Mouse (Mus musculus): ENCODE results near the gene Hspa4. TPM values are rescaled to one million over a fixed set of nuclear protein-coding genes. Genes with fewer than 3 reads are reported as not detected.

Hspa4 gene
- total and polyA plus RNA-seq, 3 experiments, result 55.9 to 391 (median 279) TPM

GRCm38 (mm10) chr11:53260556-53260955 lies 39.7 kb downstream of the Hspa4 start:
- peaks cover 88% of the 10 kb centered on the region for H3K36me3 ChIP-seq (replicated peaks)
- ATAC-seq (ENCODE audit: extremely low read depth, insufficient number of reproducible peaks, low FRiP score, poor library complexity, severe bottlenecking), result no peak
- no peaks in the 10 kb centered on the region for H3K9me3 ChIP-seq (replicated peaks)
- TF ChIP-seq GATA1 (IDR thresholded peaks at IDR 0.05; ENCODE audit: borderline replicate concordance, low read length) (no peak), GATA2 (IDR thresholded peaks at IDR 0.05; ENCODE audit: borderline replicate concordance, low read depth, low read length) (no peak)
- no peak for DNase-seq (ENCODE audit: low spot score)
- H3K27me3 ChIP-seq (ENCODE audit: insufficient read depth, low read length), result no peaks in the 10 kb centered on the region
- H3K4me3 ChIP-seq (ENCODE audit: low read depth, low read length), result no peak overlapping the region
- peaks cover 39% of the 10 kb centered on the region for H3K4me1 ChIP-seq (ENCODE audit: insufficient read depth, low read depth, low read length)

GRCm38 (mm10) chr11:53260056-53260455 lies 40.2 kb downstream of the Hspa4 start:
- H3K4me3 ChIP-seq (ENCODE audit: low read depth, low read length), result no peak overlapping the region
- TF ChIP-seq TAL1 (conservative IDR thresholded peaks at IDR 0.05; ENCODE audit: low read depth, low read length) (no peak), GATA1 (IDR thresholded peaks at IDR 0.05; ENCODE audit: borderline replicate concordance, low read length) (no peak), POLR2AphosphoS5 (IDR thresholded peaks at IDR 0.05; ENCODE audit: insufficient replicate concordance, low read depth, low read length) (no peak), GATA2 (IDR thresholded peaks at IDR 0.05; ENCODE audit: borderline replicate concordance, low read depth, low read length) (no peak), CTCF (IDR thresholded peaks at IDR 0.05; ENCODE audit: low read depth, low read length) (no peak)
- peaks cover 83% of the 10 kb centered on the region for H3K36me3 ChIP-seq (replicated peaks)
- DNase-seq (ENCODE audit: low spot score) (no peak), ATAC-seq (ENCODE audit: extremely low read depth, insufficient number of reproducible peaks, low FRiP score, poor library complexity, severe bottlenecking) (no peak)
- H3K27me3 ChIP-seq (ENCODE audit: insufficient read depth, low read length), result no peaks in the 10 kb centered on the region
- peaks cover 39% of the 10 kb centered on the region for H3K4me1 ChIP-seq (ENCODE audit: insufficient read depth, low read depth, low read length)
- H3K9me3 ChIP-seq (replicated peaks), result no peaks in the 10 kb centered on the region

GRCm38 (mm10) chr11:53259047-53259632 lies 41.1 kb downstream of the Hspa4 start:
- Histone ChIP-seq H3K9me3 (replicated peaks) (no peaks in the 10 kb centered on the region), H3K27me3 (ENCODE audit: insufficient read depth, low read length) (no peaks in the 10 kb centered on the region), H3K4me1 (ENCODE audit: insufficient read depth, low read depth, low read length) (peaks cover 39% of the 10 kb centered on the region), H3K36me3 (replicated peaks) (peaks cover 80% of the 10 kb centered on the region), H3K4me3 (ENCODE audit: low read depth, low read length) (no peak overlapping the region)
- TF ChIP-seq TAL1 (conservative IDR thresholded peaks at IDR 0.05; ENCODE audit: low read depth, low read length), result no peak
- peak; percentile 63; the same call in 1 of the 2 replicates for TF ChIP-seq POLR2AphosphoS5 (IDR thresholded peaks at IDR 0.05; ENCODE audit: insufficient replicate concordance, low read depth, low read length)
- no peak for TF ChIP-seq GATA2 (IDR thresholded peaks at IDR 0.05; ENCODE audit: borderline replicate concordance, low read depth, low read length)
- DNase-seq (ENCODE audit: low spot score), result no peak
- no peak for ATAC-seq (ENCODE audit: extremely low read depth, insufficient number of reproducible peaks, low FRiP score, poor library complexity, severe bottlenecking)

- no peak overlapping the region for H3K4me3 ChIP-seq (ENCODE audit: low read depth, low read length)
These were observed 43.3 kb downstream of the Hspa4 start for GRCm38 (mm10) chr11:53256914-53257313.

GRCm38 (mm10) chr11:53254926-53255325 lies 45.3 kb downstream of the Hspa4 start:
- Histone ChIP-seq H3K36me3 (replicated peaks) (peaks cover 45% of the 10 kb centered on the region), H3K4me3 (ENCODE audit: low read depth, low read length) (no peak overlapping the region), H3K27me3 (ENCODE audit: insufficient read depth, low read length) (no peaks in the 10 kb centered on the region), H3K4me1 (ENCODE audit: insufficient read depth, low read depth, low read length) (peaks cover 35% of the 10 kb centered on the region), H3K9me3 (replicated peaks) (no peaks in the 10 kb centered on the region)
- TF ChIP-seq CTCF (IDR thresholded peaks at IDR 0.05; ENCODE audit: low read depth, low read length) (peak; percentile 39), TAL1 (conservative IDR thresholded peaks at IDR 0.05; ENCODE audit: low read depth, low read length) (no peak), GATA2 (IDR thresholded peaks at IDR 0.05; ENCODE audit: borderline replicate concordance, low read depth, low read length) (no peak), POLR2AphosphoS5 (IDR thresholded peaks at IDR 0.05; ENCODE audit: insufficient replicate concordance, low read depth, low read length) (no peak)
- ATAC-seq (ENCODE audit: extremely low read depth, insufficient number of reproducible peaks, low FRiP score, poor library complexity, severe bottlenecking) (no peak), DNase-seq (ENCODE audit: low spot score) (no peak)

More at GRCm38 (mm10) chr11:53256914-53257313, 43.3 kb downstream of the Hspa4 start:
- peaks cover 39% of the 10 kb centered on the region for H3K4me1 ChIP-seq (ENCODE audit: insufficient read depth, low read depth, low read length)
- DNase-seq (ENCODE audit: low spot score), result no peak
- no peaks in the 10 kb centered on the region for H3K9me3 ChIP-seq (replicated peaks)
- no peaks in the 10 kb centered on the region for H3K27me3 ChIP-seq (ENCODE audit: insufficient read depth, low read length)
- no peak for ATAC-seq (ENCODE audit: extremely low read depth, insufficient number of reproducible peaks, low FRiP score, poor library complexity, severe bottlenecking)
- TF ChIP-seq POLR2AphosphoS5 (IDR thresholded peaks at IDR 0.05; ENCODE audit: insufficient replicate concordance, low read depth, low read length), result no peak
- TF ChIP-seq TAL1 (conservative IDR thresholded peaks at IDR 0.05; ENCODE audit: low read depth, low read length), result peak; percentile 31; the same call in 1 of the 2 replicates
- no peak for TF ChIP-seq GATA2 (IDR thresholded peaks at IDR 0.05; ENCODE audit: borderline replicate concordance, low read depth, low read length)
- no peak for TF ChIP-seq CTCF (IDR thresholded peaks at IDR 0.05; ENCODE audit: low read depth, low read length)
- no peak for TF ChIP-seq GATA1 (IDR thresholded peaks at IDR 0.05; ENCODE audit: borderline replicate concordance, low read length)
- peaks cover 65% of the 10 kb centered on the region for H3K36me3 ChIP-seq (replicated peaks)

- H3K9me3 ChIP-seq (replicated peaks), result no peaks in the 10 kb centered on the region
- TF ChIP-seq POLR2AphosphoS5 (IDR thresholded peaks at IDR 0.05; ENCODE audit: insufficient replicate concordance, low read depth, low read length) (no peak), GATA2 (IDR thresholded peaks at IDR 0.05; ENCODE audit: borderline replicate concordance, low read depth, low read length) (no peak), GATA1 (IDR thresholded peaks at IDR 0.05; ENCODE audit: borderline replicate concordance, low read length) (no peak), TAL1 (conservative IDR thresholded peaks at IDR 0.05; ENCODE audit: low read depth, low read length) (no peak), CTCF (IDR thresholded peaks at IDR 0.05; ENCODE audit: low read depth, low read length) (no peak)
- peaks cover 42% of the 10 kb centered on the region for H3K36me3 ChIP-seq (replicated peaks)
- DNase-seq (ENCODE audit: low spot score) (no peak), ATAC-seq (ENCODE audit: extremely low read depth, insufficient number of reproducible peaks, low FRiP score, poor library complexity, severe bottlenecking) (no peak)
- no peak overlapping the region for H3K4me3 ChIP-seq (ENCODE audit: low read depth, low read length)
- no peaks in the 10 kb centered on the region for H3K27me3 ChIP-seq (ENCODE audit: insufficient read depth, low read length)
- H3K4me1 ChIP-seq (ENCODE audit: insufficient read depth, low read depth, low read length), result peaks cover 33% of the 10 kb centered on the region
These were observed 45.8 kb downstream of the Hspa4 start for GRCm38 (mm10) chr11:53254428-53254827.

All from G1E (cell line).